Mouse (Mus musculus) Muller cell, postnatal 12 days (primary cell): Measurements from ENCODE around the gene Spaar.

Experiments used
- DNase-seq: peaks from one replicate; pipeline ENCODE4 v3.0.0-alpha.2; 2015; ENCODE audit errors: inconsistent ontology term

The Spaar gene

GRCm38 (mm10) chr4:43798936-43799335, 69.1 kb downstream of the Spaar start:
- peak; percentile 9 for DNase-seq
